Mouse (Mus musculus) heart, postnatal 0 days (tissue): ENCODE measurements around the gene Akr1b10.

Experiments
- CTCF ChIP-seq: IDR thresholded peaks from 2 replicates; pipeline ENCODE4 v1.5.1; 2016; ENCODE audit warnings: antibody characterized with exemption, control low read depth, low read depth
- EP300 ChIP-seq: IDR thresholded peaks from 2 replicates; pipeline ENCODE4 v1.6.1; 2016; ENCODE audit warnings: antibody characterized with exemption, low read depth

DNA sequence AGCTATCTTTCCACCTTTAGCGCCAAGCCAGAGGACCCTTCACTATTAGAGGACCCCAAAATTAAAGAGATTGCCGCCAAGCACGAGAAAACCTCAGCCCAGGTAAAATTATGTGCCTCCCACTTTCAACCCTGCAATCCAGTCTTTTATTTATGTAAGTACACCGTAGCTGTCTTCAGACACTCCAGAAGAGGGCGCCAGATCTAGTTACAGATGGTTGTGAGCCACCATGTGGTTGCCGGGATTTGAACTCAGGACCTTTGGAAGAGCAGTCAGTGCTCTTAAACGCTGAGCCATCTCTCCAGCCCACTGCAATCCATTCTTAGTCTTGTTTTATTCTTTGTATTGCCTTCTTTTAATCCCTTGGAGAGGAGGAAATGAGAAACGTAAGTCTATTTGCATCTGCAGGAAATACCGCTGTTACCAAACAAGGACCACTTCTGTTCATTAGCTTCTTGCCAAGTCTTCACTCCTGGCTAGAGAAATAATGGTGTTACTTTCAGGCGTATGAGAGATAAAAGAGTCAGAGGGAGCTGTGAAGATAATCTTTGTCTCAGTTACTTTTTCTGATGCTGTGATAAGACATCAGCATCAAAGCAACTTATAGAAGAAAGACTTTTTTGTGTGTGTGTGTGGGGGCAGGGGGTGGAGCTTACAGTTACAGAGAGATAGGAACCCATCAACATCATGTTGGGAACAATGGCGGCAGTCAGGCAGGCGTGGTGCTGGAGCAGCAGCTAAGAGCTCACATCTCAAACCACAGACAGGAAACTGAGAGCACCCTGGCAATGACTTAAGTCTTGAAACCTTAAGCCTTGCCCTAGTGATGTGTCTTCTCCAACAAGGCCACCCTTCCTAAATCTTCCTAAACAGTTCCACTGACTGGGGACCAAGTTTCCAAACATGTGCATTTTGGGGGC, 19.5 kb upstream of the Akr1b10 start:
- TF ChIP-seq CTCF (no peak), EP300 (no peak)
